In genomic region chr6:30021656-30022055, GRCm38 (mm10) we compare ENCODE assay signal across 23 mouse cellular contexts. TPM values are rescaled to one million over a fixed set of nuclear protein-coding genes. Genes with fewer than 3 reads are reported as not detected.
A peak's percentile ranks its signal among the peaks of the same experiment; 100 is the strongest.
DNase-seq lines count a peak whose midpoint lies in the region; ATAC-seq and TF ChIP-seq lines count a peak whose summit lies in the region.
"Had no signal": no experiment of that assay in that cellular context is flagged by ENCODE, and none has a peak within 500 bp of the region (broad histone marks: within the 10 kb centered on the region; RNA-seq: fewer than 3 reads in every experiment).

No protein-coding gene starts in this region.

- no peak overlapping the region for H3K4me3 ChIP-seq in kidney, postnatal 0 days (replicated peaks; ENCODE audit: low read depth, low read length)
- no peak overlapping the region for H3K4me3 ChIP-seq in kidney, embryonic 14.5 days (ENCODE audit: low read length)
- H3K4me3 ChIP-seq in ES-Bruce4 (ENCODE audit: low read depth, low read length), result no peak overlapping the region
- H3K4me3 ChIP-seq in brown adipose tissue, adult 24 weeks (ENCODE audit: insufficient read depth, low read depth, low read length), result no peak overlapping the region
- H3K4me3 ChIP-seq: embryonic facial prominence, embryonic 13.5 days; forebrain, embryonic 15.5 days; left cerebral cortex, adult 2 months; limb, embryonic 10.5 days; midbrain, embryonic 10.5 days had no signal

- TF ChIP-seq EP300 in ES-Bruce4 (IDR thresholded peaks at IDR 0.05; ENCODE audit: insufficient read depth, low read depth, low read length), result 0 out of 2 replicates have a peak, but pooled peaks have one; percentile 20

- no peak for ATAC-seq in kidney, postnatal 0 days (replicated peaks; ENCODE audit: low FRiP score, low read depth)
- no peak for ATAC-seq in kidney, embryonic 14.5 days (ENCODE audit: low FRiP score, low TSS enrichment)
- no peak for ATAC-seq in megakaryocyte progenitor cell, adult 5-6 weeks (replicated peaks; ENCODE audit: poor library complexity)
- ATAC-seq: forebrain, embryonic 15.5 days had no signal

- no peaks in the 10 kb centered on the region for H3K27me3 ChIP-seq in kidney, postnatal 0 days (ENCODE audit: insufficient read depth, low read length)
- H3K27me3 ChIP-seq in kidney, embryonic 14.5 days (ENCODE audit: control insufficient read depth, insufficient read depth, low read length), result no peaks in the 10 kb centered on the region
- H3K27me3 ChIP-seq in ES-Bruce4 (ENCODE audit: control insufficient read depth, insufficient read depth, low read length, poor library complexity, severe bottlenecking), result no peaks in the 10 kb centered on the region
- H3K27me3 ChIP-seq: embryonic facial prominence, embryonic 13.5 days; forebrain, embryonic 15.5 days had no signal

- no peak overlapping the region for H3K9ac ChIP-seq in kidney, postnatal 0 days (ENCODE audit: low read depth, low read length)
- no peak overlapping the region for H3K9ac ChIP-seq in kidney, embryonic 14.5 days (ENCODE audit: low read depth, low read length)
- no peak overlapping the region for H3K9ac ChIP-seq in ES-Bruce4 (ENCODE audit: low read depth, poor library complexity, severe bottlenecking)
- H3K9ac ChIP-seq: embryonic facial prominence, embryonic 13.5 days; forebrain, embryonic 15.5 days; lung, embryonic 14.5 days had no signal

- WGBS in kidney, postnatal 0 days, result 44% methylated on average over 5 of the region's 5 CpGs
- 49% methylated on average over 5 of the region's 5 CpGs for WGBS in kidney, embryonic 14.5 days

- no peaks in the 10 kb centered on the region for H3K9me3 ChIP-seq in kidney, postnatal 0 days (replicated peaks; ENCODE audit: low read length)
- H3K9me3 ChIP-seq in kidney, embryonic 14.5 days (ENCODE audit: control insufficient read depth, low read length), result no peaks in the 10 kb centered on the region
- peaks cover 5% of the 10 kb centered on the region; the same call in 1 of the 2 replicates for H3K9me3 ChIP-seq in ES-Bruce4 (replicated peaks; ENCODE audit: control insufficient read depth, insufficient read depth, low read length, poor library complexity, severe bottlenecking)
- H3K9me3 ChIP-seq: embryonic facial prominence, embryonic 13.5 days; forebrain, embryonic 15.5 days; limb, embryonic 10.5 days; midbrain, embryonic 10.5 days had no signal

- H3K4me2 ChIP-seq in kidney, postnatal 0 days (ENCODE audit: low read length), result no peak overlapping the region
- no peak overlapping the region for H3K4me2 ChIP-seq in kidney, embryonic 14.5 days (replicated peaks; ENCODE audit: low read depth, low read length)
- H3K4me2 ChIP-seq: embryonic facial prominence, embryonic 13.5 days; forebrain, embryonic 15.5 days; liver, embryonic 11.5 days; lung, embryonic 14.5 days had no signal

- no peak overlapping the region for H3K27ac ChIP-seq in kidney, postnatal 0 days
- H3K27ac ChIP-seq in kidney, embryonic 14.5 days (ENCODE audit: low read depth, low read length), result no peak overlapping the region
- H3K27ac ChIP-seq in ES-Bruce4 (ENCODE audit: insufficient read depth, low read length), result peak overlapping the region; percentile 84
- H3K27ac ChIP-seq in brown adipose tissue, adult 24 weeks (replicated peaks; ENCODE audit: low read depth, low read length), result peak overlapping the region; percentile 8; the same call in 1 of the 2 replicates
- H3K27ac ChIP-seq: embryonic facial prominence, embryonic 13.5 days; forebrain, embryonic 15.5 days; left cerebral cortex, adult 2 months; limb, embryonic 10.5 days; midbrain, embryonic 10.5 days had no signal

- TF ChIP-seq POLR2A in ES-Bruce4 (IDR thresholded peaks at IDR 0.05; ENCODE audit: insufficient read depth, low read length), result no peak

- peak; percentile 11 for DNase-seq in kidney, postnatal 0 days (ENCODE audit: low spot score)
- peak; percentile 73 to 92 for DNase-seq in adrenal gland, adult (ENCODE audit: inconsistent age in 2 of 2, low spot score in 1 of 2)
- no peak for DNase-seq in right cerebral cortex, postnatal 10 days (ENCODE audit: low spot score in 2 of 2)
- DNase-seq: cerebellum, adult 11-12 months; cerebellum, postnatal 36 days; gastrocnemius, postnatal 36 days; kidney, adult 11 months; kidney, postnatal 14 days; lung, embryonic 14.5 days; lung, postnatal 36 days; right cerebral cortex, postnatal 25 days; thymus, adult 18-20 months; thymus, postnatal 4 days had no signal

- TF ChIP-seq CTCF in kidney, postnatal 0 days (IDR thresholded peaks at IDR 0.05; ENCODE audit: low read depth), result no peak
- no peak for TF ChIP-seq CTCF in ES-Bruce4 (IDR thresholded peaks at IDR 0.05; ENCODE audit: low read depth, low read length)

- H3K36me3 ChIP-seq in kidney, postnatal 0 days (ENCODE audit: insufficient read depth, low read length), result no peaks in the 10 kb centered on the region
- no peaks in the 10 kb centered on the region for H3K36me3 ChIP-seq in kidney, embryonic 14.5 days (ENCODE audit: control insufficient read depth, insufficient read depth, low read length)
- H3K36me3 ChIP-seq in ES-Bruce4 (ENCODE audit: control insufficient read depth, insufficient read depth, low read length, poor library complexity, severe bottlenecking), result no peaks in the 10 kb centered on the region
- H3K36me3 ChIP-seq: embryonic facial prominence, embryonic 13.5 days; forebrain, embryonic 15.5 days; limb, embryonic 10.5 days; midbrain, embryonic 10.5 days had no signal

- H3K4me1 ChIP-seq in kidney, postnatal 0 days (replicated peaks; ENCODE audit: insufficient read depth, low read length), result 0 out of 2 replicates have a peak, but pooled peaks cover 1% of the 10 kb centered on the region
- no peaks in the 10 kb centered on the region for H3K4me1 ChIP-seq in kidney, embryonic 14.5 days (ENCODE audit: control insufficient read depth, insufficient read depth, low read length)
- H3K4me1 ChIP-seq in ES-Bruce4 (ENCODE audit: control insufficient read depth, insufficient read depth, low read length), result no peaks in the 10 kb centered on the region
- no peaks in the 10 kb centered on the region for H3K4me1 ChIP-seq in brown adipose tissue, adult 24 weeks (ENCODE audit: control insufficient read depth, insufficient read depth, insufficient read length, low read length)
- H3K4me1 ChIP-seq: forebrain, embryonic 15.5 days had no signal

RNA-seq across cellular contexts. Expression of gene Nrf1, which starts 26.1 kb away (rescaled TPM):
- polyA plus RNA-seq in kidney, postnatal 0 days (2015; fragmentation: Nextera tagmentation; extraction: Ambion mirVana), result 31.8 and 32.0 TPM in 2 replicates
- 48.5 and 70.1 TPM in 2 replicates for polyA plus RNA-seq in kidney, embryonic 14.5 days (2014; fragmentation: Nextera tagmentation; extraction: Ambion mirVana)
- 66.8 and 75.4 TPM in 2 replicates for polyA plus RNA-seq in ES-Bruce4 (2011; ENCODE audit: insufficient read depth, insufficient read length, low read depth, missing spikeins)
- polyA plus RNA-seq in brown adipose tissue, adult 24 weeks (2012; ENCODE audit: insufficient read depth, insufficient read length, missing spikeins), result 6.6 and 10.6 TPM in 2 replicates
- total RNA-seq in megakaryocyte progenitor cell, adult 5-6 weeks (2015), result 27.1 and 35.0 TPM in 2 replicates
- 52.1 and 65.3 TPM in 2 replicates for total RNA-seq in megakaryocyte progenitor cell, adult 5-6 weeks (2017)

Comparison
In these comparisons a context has a peak if more than half of its experiments do, and no peak if none do; other contexts are left out.
1. DNase-seq: peak in kidney, postnatal 0 days (single experiment) and adrenal gland, adult (2 of 2); none in right cerebral cortex, postnatal 10 days (0 of 2).
2. H3K27ac ChIP-seq: peak in ES-Bruce4 (single experiment) and brown adipose tissue, adult 24 weeks (single experiment); none in kidney, postnatal 0 days (single experiment) and kidney, embryonic 14.5 days (single experiment).